Mouse (Mus musculus): ENCODE measurements at regions not wholly inside any gene's neighbourhood (a gene's known extent, or its start where the extent isn't known, plus 50 kb on each side); places are given as distances from the start of the nearest gene placed in this dataset.

GRCm38 (mm10) chr11:110649575-110650210 is 250.8 kb downstream of the Map2k6 start:
- 66% methylated on average over 7 of the region's 7 CpGs for WGBS

GRCm38 (mm10) chr11:110652068-110652467 is 253.1 kb downstream of the Map2k6 start:
- Histone ChIP-seq H3K27ac (ENCODE audit: insufficient read depth, low read length) (no peak overlapping the region), H3K4me1 (ENCODE audit: control insufficient read depth, insufficient read depth, low read length) (no peaks in the 10 kb centered on the region), H3K4me3 (replicated peaks; ENCODE audit: insufficient read depth, low read depth, low read length) (no peak overlapping the region), H3K27me3 (ENCODE audit: control insufficient read depth, insufficient read depth, low read length) (no peaks in the 10 kb centered on the region)
- no peak for DNase-seq
- TF ChIP-seq CTCF (IDR thresholded peaks at IDR 0.05; ENCODE audit: borderline replicate concordance, insufficient read depth, low read depth, low read length): no peak
- TF ChIP-seq POLR2A (IDR thresholded peaks at IDR 0.05; ENCODE audit: borderline replicate concordance, insufficient read depth, low read length): no peak
- 44% methylated on average over 3 of the region's 3 CpGs for WGBS

More at GRCm38 (mm10) chr11:110649575-110650210, 250.8 kb downstream of the Map2k6 start:
- Histone ChIP-seq H3K27me3 (ENCODE audit: control insufficient read depth, insufficient read depth, low read length) (no peaks in the 10 kb centered on the region), H3K4me1 (ENCODE audit: control insufficient read depth, insufficient read depth, low read length) (no peaks in the 10 kb centered on the region), H3K4me3 (replicated peaks; ENCODE audit: insufficient read depth, low read depth, low read length) (no peak overlapping the region), H3K27ac (ENCODE audit: insufficient read depth, low read length) (no peak overlapping the region)
- TF ChIP-seq CTCF (IDR thresholded peaks at IDR 0.05; ENCODE audit: borderline replicate concordance, insufficient read depth, low read depth, low read length) (no peak), POLR2A (IDR thresholded peaks at IDR 0.05; ENCODE audit: borderline replicate concordance, insufficient read depth, low read length) (no peak)
- DNase-seq: no peak

- DNase-seq: no peak
- no peaks in the 10 kb centered on the region for H3K4me1 ChIP-seq (ENCODE audit: control insufficient read depth, insufficient read depth, low read length)
- no peaks in the 10 kb centered on the region for H3K27me3 ChIP-seq (ENCODE audit: control insufficient read depth, insufficient read depth, low read length)
- TF ChIP-seq POLR2A (IDR thresholded peaks at IDR 0.05; ENCODE audit: borderline replicate concordance, insufficient read depth, low read length): no peak
- no peak for TF ChIP-seq CTCF (IDR thresholded peaks at IDR 0.05; ENCODE audit: borderline replicate concordance, insufficient read depth, low read depth, low read length)
- no peak overlapping the region for H3K4me3 ChIP-seq (replicated peaks; ENCODE audit: insufficient read depth, low read depth, low read length)
- WGBS: 82% methylated on average over 11 of the region's 11 CpGs
- H3K27ac ChIP-seq (ENCODE audit: insufficient read depth, low read length): no peak overlapping the region
These were observed 257.7 kb downstream of the Map2k6 start for GRCm38 (mm10) chr11:110656524-110657156.

- no peaks in the 10 kb centered on the region for H3K4me1 ChIP-seq (ENCODE audit: control insufficient read depth, insufficient read depth, low read length)
- no peak for TF ChIP-seq CTCF (IDR thresholded peaks at IDR 0.05; ENCODE audit: borderline replicate concordance, insufficient read depth, low read depth, low read length)
These were observed 258.9 kb downstream of the Map2k6 start for GRCm38 (mm10) chr11:110657854-110658253.

GRCm38 (mm10) chr11:110670626-110671508 is 271.9 kb downstream of the Map2k6 start:
- no peak overlapping the region for H3K27ac ChIP-seq (ENCODE audit: insufficient read depth, low read length)
- 59% methylated on average over 12 of the region's 12 CpGs for WGBS
- no peaks in the 10 kb centered on the region for H3K4me1 ChIP-seq (ENCODE audit: control insufficient read depth, insufficient read depth, low read length)
- no peak overlapping the region for H3K4me3 ChIP-seq (replicated peaks; ENCODE audit: insufficient read depth, low read depth, low read length)
- no peak for DNase-seq
- TF ChIP-seq CTCF (IDR thresholded peaks at IDR 0.05; ENCODE audit: borderline replicate concordance, insufficient read depth, low read depth, low read length) (no peak), POLR2A (IDR thresholded peaks at IDR 0.05; ENCODE audit: borderline replicate concordance, insufficient read depth, low read length) (no peak)
- no peaks in the 10 kb centered on the region for H3K27me3 ChIP-seq (ENCODE audit: control insufficient read depth, insufficient read depth, low read length)

More at GRCm38 (mm10) chr11:110657854-110658253, 258.9 kb downstream of the Map2k6 start:
- DNase-seq: no peak
- no peak overlapping the region for H3K4me3 ChIP-seq (replicated peaks; ENCODE audit: insufficient read depth, low read depth, low read length)
- WGBS: 55% methylated on average over 8 of the region's 8 CpGs
- no peaks in the 10 kb centered on the region for H3K27me3 ChIP-seq (ENCODE audit: control insufficient read depth, insufficient read depth, low read length)
- no peak overlapping the region for H3K27ac ChIP-seq (ENCODE audit: insufficient read depth, low read length)

- no peaks in the 10 kb centered on the region for H3K4me1 ChIP-seq (ENCODE audit: control insufficient read depth, insufficient read depth, low read length)
- no peak overlapping the region for H3K4me3 ChIP-seq (replicated peaks; ENCODE audit: insufficient read depth, low read depth, low read length)
- DNase-seq: no peak
- H3K27me3 ChIP-seq (ENCODE audit: control insufficient read depth, insufficient read depth, low read length): no peaks in the 10 kb centered on the region
- no peak overlapping the region for H3K27ac ChIP-seq (ENCODE audit: insufficient read depth, low read length)
- TF ChIP-seq POLR2A (IDR thresholded peaks at IDR 0.05; ENCODE audit: borderline replicate concordance, insufficient read depth, low read length): no peak
- TF ChIP-seq CTCF (IDR thresholded peaks at IDR 0.05; ENCODE audit: borderline replicate concordance, insufficient read depth, low read depth, low read length): no peak
- 11% methylated on average over 1 of the region's 1 CpGs for WGBS
These were observed 274.0 kb downstream of the Map2k6 start for GRCm38 (mm10) chr11:110672941-110673340.

GRCm38 (mm10) chr11:110692824-110693223 is 275.0 kb upstream of the Kcnj16 start:
- no peak for DNase-seq
- H3K27ac ChIP-seq (ENCODE audit: insufficient read depth, low read length): no peak overlapping the region
- no peaks in the 10 kb centered on the region; the same call in 1 of the 2 replicates for H3K27me3 ChIP-seq (ENCODE audit: control insufficient read depth, insufficient read depth, low read length)
- WGBS: 86% methylated on average over 4 of the region's 4 CpGs
- TF ChIP-seq POLR2A (IDR thresholded peaks at IDR 0.05; ENCODE audit: borderline replicate concordance, insufficient read depth, low read length): no peak
- no peak for TF ChIP-seq CTCF (IDR thresholded peaks at IDR 0.05; ENCODE audit: borderline replicate concordance, insufficient read depth, low read depth, low read length)
- no peaks in the 10 kb centered on the region for H3K4me1 ChIP-seq (ENCODE audit: control insufficient read depth, insufficient read depth, low read length)
- no peak overlapping the region for H3K4me3 ChIP-seq (replicated peaks; ENCODE audit: insufficient read depth, low read depth, low read length)

All from cerebellum, adult 2 months (tissue).